Mouse (Mus musculus): ENCODE measurements around the gene Gpatch3. TPM values are rescaled to one million over a fixed set of nuclear protein-coding genes. Genes with fewer than 3 reads are reported as not detected.

Gpatch3 gene
- polyA plus RNA-seq, 1 experiment from 2014 or later: 7.1 TPM

GRCm38 (mm10) chr4:133630326-133630920, 55.9 kb downstream of the Gpatch3 start:
- POLR2A ChIA-PET: interaction anchor here (0.8 kb wide), 1 partner anchor 9 kb away, joined by 3 read pairs; no protein-coding TSS in a partner anchor
- in situ Hi-C loops (cut with MboI; ENCODE audit: low pct_unique_long_range_greater_than_20kb): no loop called here
- ATAC-seq (no peak), DNase-seq (ENCODE audit: low read depth, low spot score) (no peak)
- no peak for TF ChIP-seq CTCF (IDR thresholded peaks at IDR 0.05)
- no peaks in the 10 kb centered on the region for H3K27me3 ChIP-seq
- CTCF ChIA-PET: no interaction called here

GRCm38 (mm10) chr4:133631071-133631768, 56.7 kb downstream of the Gpatch3 start:
- DNase-seq (ENCODE audit: low read depth, low spot score) (no peak), ATAC-seq (no peak)
- no peak for TF ChIP-seq CTCF (IDR thresholded peaks at IDR 0.05)
- in situ Hi-C loops (cut with MboI; ENCODE audit: low pct_unique_long_range_greater_than_20kb): no loop called here
- ChIA-PET POLR2A (interaction anchor here (0.8 kb wide), 1 partner anchor 9 kb away, joined by 3 read pairs; no protein-coding TSS in a partner anchor), CTCF (interaction anchor here (1.2 to 2.0 kb wide), 3 partner anchors 11 to 38 kb away, joined by 6 to 11 read pairs (median 6); partner anchors contain the start of gene Zdhhc18)
- H3K27me3 ChIP-seq: no peaks in the 10 kb centered on the region

GRCm38 (mm10) chr4:133631769-133632411, 57.3 kb downstream of the Gpatch3 start:
- ChIA-PET POLR2A (no interaction called here), CTCF (interaction anchor here (0.9 to 2.0 kb wide), 5 partner anchors 12 to 39 kb away, joined by 3 to 11 read pairs (median 6); partner anchors contain the start of gene Zdhhc18)
- in situ Hi-C loops (cut with MboI; ENCODE audit: low pct_unique_long_range_greater_than_20kb): no loop called here
- DNase-seq (ENCODE audit: low read depth, low spot score) (no peak), ATAC-seq (no peak)
- no peak for TF ChIP-seq CTCF (IDR thresholded peaks at IDR 0.05)
- no peaks in the 10 kb centered on the region for H3K27me3 ChIP-seq

- H3K27me3 ChIP-seq: no peaks in the 10 kb centered on the region
- ChIA-PET POLR2A (no interaction called here), CTCF (interaction anchor here (0.9 to 2.0 kb wide), 5 partner anchors 13 to 40 kb away, joined by 3 to 11 read pairs (median 6); partner anchors contain the start of gene Zdhhc18)
- no peak for TF ChIP-seq CTCF (IDR thresholded peaks at IDR 0.05)
- in situ Hi-C loops (cut with MboI; ENCODE audit: low pct_unique_long_range_greater_than_20kb): no loop called here
- no peak for ATAC-seq
- no peak for DNase-seq (ENCODE audit: low read depth, low spot score)
These were observed 58.2 kb downstream of the Gpatch3 start for GRCm38 (mm10) chr4:133632483-133633327.

- in situ Hi-C loops (cut with MboI; ENCODE audit: low pct_unique_long_range_greater_than_20kb): no loop called here
- DNase-seq (ENCODE audit: low read depth, low spot score) (no peak), ATAC-seq (peak; percentile 76)
- POLR2A ChIA-PET: no interaction called here
- CTCF ChIA-PET: interaction anchor here (1.2 to 1.8 kb wide), 4 partner anchors 13 to 22 kb away, joined by 3 to 6 read pairs (median 5); partner anchors contain the start of gene Zdhhc18
- H3K27me3 ChIP-seq: no peaks in the 10 kb centered on the region
- no peak for TF ChIP-seq CTCF (IDR thresholded peaks at IDR 0.05)
These were observed 58.9 kb downstream of the Gpatch3 start for GRCm38 (mm10) chr4:133633332-133634042.

Other genes starting within 250 kb of the Gpatch3 start
- gene Wdtc1, start 221.3 kb upstream of the Gpatch3 start, polyA plus RNA-seq (2021): 33.8 TPM
- 25.2 TPM for gene Slc9a1, start 205.0 kb upstream of the Gpatch3 start, polyA plus RNA-seq (2021)
- gene Tent5b, start 94.6 kb upstream of the Gpatch3 start, polyA plus RNA-seq (2021): 5.5 TPM
- gene Trnp1, start 76.2 kb upstream of the Gpatch3 start, polyA plus RNA-seq (2021): 0.23 TPM
- gene Kdf1, start 55.8 kb upstream of the Gpatch3 start, polyA plus RNA-seq (2021): 0.04 TPM
- 160 TPM for gene Nudc, start 28.7 kb upstream of the Gpatch3 start, polyA plus RNA-seq (2021)
- not detected for gene Nr0b2, start 21.4 kb upstream of the Gpatch3 start, polyA plus RNA-seq (2021)
- gene Gpn2, start 9.6 kb downstream of the Gpatch3 start, polyA plus RNA-seq (2021): 15.4 TPM
- gene Sfn, start 27.4 kb downstream of the Gpatch3 start, polyA plus RNA-seq (2021): 5.8 TPM
- 48.3 TPM for gene Zdhhc18, start 75.4 kb downstream of the Gpatch3 start, polyA plus RNA-seq (2021)
- 6.9 TPM for gene Pigv, start 97.9 kb downstream of the Gpatch3 start, polyA plus RNA-seq (2021)
- 33.2 TPM for gene Arid1a, start 182.0 kb downstream of the Gpatch3 start, polyA plus RNA-seq (2021)

All from Patski (cell line).